Mouse (Mus musculus) spleen, postnatal 10 days (tissue): ENCODE data around the gene Gspt1.
"Not testable (repeated sequence)": the region's sequence is repeated elsewhere in the genome, so short reads cannot be mapped to it uniquely, and the experiment has no call there.

ENCODE experiments used
- DNase-seq, 2 experiments: peaks; one replicate each; pipeline ENCODE4 v3.0.0; 2021 to 2022; ENCODE audit warnings: low spot score in 2 of 2

The Gspt1 gene

GRCm38 (mm10) chr16:11253898-11254722 is at the start of gene Gspt1:
Gene Gspt1 (minus strand): TSS chr16:11254325.
- peak; percentile 96 to 99 for DNase-seq

- DNase-seq, result no peak
These were observed 49.6 kb upstream of the Gspt1 start for GRCm38 (mm10) chr16:11303741-11304140.

- DNase-seq, result peak in 1 of 2 experiments; percentile 20
These were observed 43.6 kb upstream of the Gspt1 start for GRCm38 (mm10) chr16:11297700-11298099.

GRCm38 (mm10) chr16:11295583-11295982 is 41.5 kb upstream of the Gspt1 start:
- not testable (repeated sequence) for DNase-seq

GRCm38 (mm10) chr16:11288873-11289272 is 34.7 kb upstream of the Gspt1 start:
- DNase-seq, result not testable (repeated sequence)

GRCm38 (mm10) chr16:11285949-11286348 is 31.8 kb upstream of the Gspt1 start:
- DNase-seq, result no peak

GRCm38 (mm10) chr16:11284881-11285280 is 30.8 kb upstream of the Gspt1 start:
- DNase-seq, result no peak

GRCm38 (mm10) chr16:11282655-11283232 is 28.6 kb upstream of the Gspt1 start:
- DNase-seq, result no peak

- no peak for DNase-seq
These were observed 24.7 kb upstream of the Gspt1 start for GRCm38 (mm10) chr16:11278778-11279177.

GRCm38 (mm10) chr16:11276888-11277287 is 22.8 kb upstream of the Gspt1 start:
- no peak for DNase-seq

- DNase-seq, result no peak
These were observed 16.9 kb upstream of the Gspt1 start for GRCm38 (mm10) chr16:11271073-11271472.

- no peak for DNase-seq
These were observed 16.5 kb upstream of the Gspt1 start for GRCm38 (mm10) chr16:11270642-11271041.

- no peak for DNase-seq
These were observed 15.7 kb upstream of the Gspt1 start for GRCm38 (mm10) chr16:11269808-11270207.

- no peak for DNase-seq
These were observed 12.4 kb upstream of the Gspt1 start for GRCm38 (mm10) chr16:11266556-11266955.

GRCm38 (mm10) chr16:11263266-11263665 is 9.1 kb upstream of the Gspt1 start:
- DNase-seq, result no peak

GRCm38 (mm10) chr16:11254723-11255164 is 619 bp upstream of the Gspt1 start:
- DNase-seq, result no peak

GRCm38 (mm10) chr16:11253065-11253831 is 877 bp downstream of the Gspt1 start:
- peak; percentile 66 to 70 for DNase-seq

- DNase-seq, result no peak
These were observed 6.3 kb downstream of the Gspt1 start for GRCm38 (mm10) chr16:11247791-11248190.

- DNase-seq, result no peak
These were observed 8.4 kb downstream of the Gspt1 start for GRCm38 (mm10) chr16:11245767-11246166.

GRCm38 (mm10) chr16:11242401-11242800 is 11.7 kb downstream of the Gspt1 start:
- DNase-seq, result no peak

GRCm38 (mm10) chr16:11217801-11218200 is 36.3 kb downstream of the Gspt1 start:
- DNase-seq, result no peak
